Mouse (Mus musculus) limb, embryonic 14.5 days (tissue): ENCODE data around the gene Rspo1. TPM values are rescaled to one million over a fixed set of nuclear protein-coding genes. Genes with fewer than 3 reads are reported as not detected.

Experiments
- ATAC-seq: fragments of 200-750 bp; cut with Nextera tagmentation; 2 replicates; pipeline ENCODE4 v1.8.0; 2017; ENCODE audit warnings: low read depth, moderate number of reproducible peaks, moderate TSS enrichment; ENCODE audit not compliant: low FRiP score
- DNase-seq: peaks from one replicate; pipeline ENCODE4 v3.0.0-alpha.2; 2015; ENCODE audit warnings: low spot score
- H3K27ac ChIP-seq: fragments of 300-500 bp; sonication (generic); replicated peaks from 2 replicates; pipeline ENCODE4 v1.5.1; 2014; ENCODE audit warnings: low read depth, mild to moderate bottlenecking, low read length, moderate library complexity, mixed read lengths
- H3K27me3 ChIP-seq: fragments of 300-500 bp; sonication (generic); 2 replicates; pipeline ENCODE4 v1.6.1; 2014; ENCODE audit warnings: low read length, mixed read lengths; ENCODE audit not compliant: control insufficient read depth, insufficient read depth
- H3K36me3 ChIP-seq: fragments of 300-500 bp; sonication (generic); 2 replicates; pipeline ENCODE4 v1.6.1; 2014; ENCODE audit warnings: mild to moderate bottlenecking, low read length, moderate library complexity, mixed read lengths; ENCODE audit not compliant: control insufficient read depth, insufficient read depth
- H3K4me1 ChIP-seq: fragments of 300-500 bp; sonication (generic); 2 replicates; pipeline ENCODE4 v1.6.1; 2014; ENCODE audit warnings: antibody characterized with exemption, low read length, mixed read lengths; ENCODE audit not compliant: control insufficient read depth, insufficient read depth
- H3K4me2 ChIP-seq: fragments of 300-500 bp; sonication (generic); replicated peaks from 2 replicates; pipeline ENCODE4 v1.6.1; 2014; ENCODE audit warnings: low read depth, mild to moderate bottlenecking, low read length, moderate library complexity; ENCODE audit not compliant: severe bottlenecking
- H3K4me3 ChIP-seq: fragments of 300-500 bp; sonication (generic); replicated peaks from 2 replicates; pipeline ENCODE4 v1.5.1; 2014; ENCODE audit warnings: low read length
- H3K9ac ChIP-seq: fragments of 300-500 bp; sonication (generic); 2 replicates; pipeline ENCODE4 v1.6.1; 2014; ENCODE audit warnings: mild to moderate bottlenecking, low read depth, low read length, moderate library complexity; ENCODE audit not compliant: severe bottlenecking
- H3K9me3 ChIP-seq: fragments of 300-500 bp; sonication (generic); 2 replicates; pipeline ENCODE4 v1.6.1; 2016; ENCODE audit warnings: low read length; ENCODE audit not compliant: control insufficient read depth
- POLR2A ChIP-seq: fragments of 200-500 bp; IDR thresholded peaks from 2 replicates; pipeline ENCODE4 v1.8.0; 2012; ENCODE audit warnings: inconsistent platforms, mild to moderate bottlenecking, moderate library complexity, borderline replicate concordance; ENCODE audit not compliant: insufficient read depth, insufficient read length; ENCODE audit errors: extremely low read depth
- WGBS: fragments of 180-500 bp; shearing (Covaris S2); extraction: QIAGEN DNeasy Blood & Tissue Kit; methylation state at CpG from one replicate; pipeline ENCODE4 v1.1.7; 2014; 5-methylcytosine and 5-hydroxymethylcytosine counted together
- polyA plus RNA-seq, 2 experiments: library from polyadenylated mRNA; depleted of rRNA in 1 of 2; stranded (reverse) in 1 of 2; unstranded in 1 of 2; fragments of >200 nt; fragmentation: Nextera tagmentation in 1 of 2; extraction: Ambion mirVana in 1 of 2; gene quantifications; 2 replicates each; pipeline versions ENCODE4 v1.2.1 to v1.2.3; 2012 to 2014

Gene Rspo1
- polyA plus RNA-seq, 2 experiments, result 5.5 to 8.8 TPM

DNA sequence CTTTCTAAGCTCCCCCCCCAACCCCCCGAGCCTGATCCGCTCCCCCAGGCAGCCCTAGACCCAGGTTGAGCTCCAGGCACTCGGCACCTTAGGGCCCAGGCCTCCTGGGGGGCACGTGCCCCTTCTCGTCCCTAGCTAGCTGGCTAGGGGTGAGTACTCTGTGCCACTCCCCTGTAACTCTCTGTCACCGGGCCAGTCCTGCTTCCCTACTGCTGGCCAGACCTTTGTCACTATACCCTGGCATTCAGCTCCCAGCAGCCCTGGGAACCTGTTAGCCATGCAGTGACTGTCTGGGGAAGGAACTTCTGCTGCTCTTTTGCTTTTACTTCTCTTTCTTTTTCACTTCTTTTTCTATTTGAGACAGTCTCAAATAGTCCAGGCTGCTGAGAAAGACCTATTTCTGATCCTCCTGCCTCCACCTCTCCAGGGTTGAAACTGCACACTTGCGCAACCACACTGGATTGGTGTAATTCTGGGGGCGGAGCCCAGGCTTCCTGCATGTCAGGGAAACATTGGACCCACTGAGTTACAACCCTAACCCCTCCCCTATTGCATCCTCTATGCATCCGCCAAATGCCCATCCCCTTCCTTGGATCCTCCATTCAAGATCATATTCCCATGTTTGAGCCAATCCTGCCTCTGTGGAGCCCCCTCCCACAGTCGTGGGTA, 11.4 kb downstream of the Rspo1 start:
- DNase-seq (no peak), ATAC-seq (no peak)
- Histone ChIP-seq H3K36me3 (no peaks in the 10 kb centered on the region), H3K27me3 (0 out of 2 replicates have a peak, but pooled peaks cover 15% of the 10 kb centered on the region), H3K27ac (no peak overlapping the region), H3K4me2 (no peak overlapping the region), H3K4me3 (no peak overlapping the region), H3K9me3 (no peaks in the 10 kb centered on the region), H3K9ac (no peak overlapping the region), H3K4me1 (no peaks in the 10 kb centered on the region)
- WGBS, result 74% methylated on average over 9 of the region's 10 CpGs
- TF ChIP-seq POLR2A, result no peak

DNA sequence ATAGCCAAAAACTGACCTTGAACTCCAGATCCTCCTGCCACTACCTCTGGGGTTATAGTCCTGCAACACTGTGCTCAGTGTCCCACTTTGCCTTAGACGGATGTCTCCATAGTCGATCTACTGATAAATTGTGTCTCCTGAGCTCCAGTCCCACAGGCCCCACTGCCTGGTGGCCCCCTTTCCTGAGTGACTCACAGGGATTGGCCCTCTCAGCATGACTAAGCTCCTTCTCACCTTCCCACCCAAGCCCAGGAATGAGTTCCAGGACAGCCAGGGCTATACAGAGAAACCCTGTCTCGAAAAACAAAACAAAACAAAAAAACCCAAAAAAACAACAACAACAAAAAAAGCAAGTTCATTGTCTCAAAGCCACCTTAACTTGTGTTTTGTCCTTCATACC, 13.3 kb downstream of the Rspo1 start:
- H3K27me3 ChIP-seq, result peaks cover 4% of the 10 kb centered on the region; the same call in 1 of the 2 replicates
- H3K9ac ChIP-seq, result no peak overlapping the region
- no peaks in the 10 kb centered on the region for H3K36me3 ChIP-seq
- 90% methylated on average over 3 of the region's 3 CpGs for WGBS
- H3K4me3 ChIP-seq, result no peak overlapping the region
- no peak for ATAC-seq
- H3K27ac ChIP-seq, result no peak overlapping the region
- H3K4me2 ChIP-seq, result no peak overlapping the region
- H3K4me1 ChIP-seq, result no peaks in the 10 kb centered on the region
- no peak for TF ChIP-seq POLR2A
- H3K9me3 ChIP-seq, result no peaks in the 10 kb centered on the region
- DNase-seq, result no peak

DNA sequence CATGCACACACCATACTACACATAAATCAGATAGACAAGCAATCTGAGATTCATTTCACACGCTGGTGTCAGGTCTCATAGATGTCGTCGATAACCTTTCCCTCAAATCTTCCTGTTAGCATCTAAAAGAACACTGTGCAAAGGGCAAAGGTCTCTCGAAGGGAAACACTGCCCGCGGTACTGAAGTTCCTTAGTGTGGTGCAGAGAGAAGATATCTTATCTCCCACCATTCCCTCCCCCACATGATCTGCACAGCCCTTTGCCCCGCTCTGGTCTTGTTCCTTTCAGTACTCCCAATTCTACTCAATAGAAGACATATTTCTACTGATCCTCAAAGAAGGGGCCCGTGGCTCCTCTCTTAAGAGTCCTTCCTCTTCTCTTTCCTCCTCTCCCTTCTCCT, 16.7 kb downstream of the Rspo1 start:
- no peaks in the 10 kb centered on the region for H3K4me1 ChIP-seq
- ATAC-seq, result no peak
- H3K9ac ChIP-seq, result no peak overlapping the region
- 74% methylated on average over 8 of the region's 8 CpGs for WGBS
- H3K4me2 ChIP-seq, result no peak overlapping the region
- DNase-seq, result no peak
- H3K27me3 ChIP-seq, result peaks cover 28% of the 10 kb centered on the region
- no peaks in the 10 kb centered on the region for H3K9me3 ChIP-seq
- H3K4me3 ChIP-seq, result no peak overlapping the region
- no peak for TF ChIP-seq POLR2A
- H3K36me3 ChIP-seq, result no peaks in the 10 kb centered on the region
- H3K27ac ChIP-seq, result no peak overlapping the region

DNA sequence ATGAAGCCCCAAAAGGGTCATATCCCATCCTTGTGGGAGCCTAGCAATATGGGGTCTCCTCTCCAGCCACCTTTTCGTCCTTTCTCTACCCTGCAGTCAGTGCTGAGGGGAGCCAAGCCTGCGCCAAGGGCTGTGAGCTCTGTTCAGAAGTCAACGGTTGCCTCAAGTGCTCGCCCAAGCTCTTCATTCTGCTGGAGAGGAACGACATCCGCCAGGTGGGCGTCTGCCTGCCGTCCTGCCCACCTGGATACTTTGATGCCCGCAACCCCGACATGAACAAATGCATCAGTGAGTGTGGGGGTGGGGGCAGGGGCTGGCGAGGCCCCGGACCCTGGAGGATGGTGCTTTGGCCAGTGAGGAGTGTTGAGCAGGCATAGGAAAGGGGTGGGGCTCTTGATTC, 18.7 kb downstream of the Rspo1 start:
- Histone ChIP-seq H3K36me3 (no peaks in the 10 kb centered on the region), H3K4me1 (no peaks in the 10 kb centered on the region), H3K27ac (no peak overlapping the region), H3K4me3 (no peak overlapping the region), H3K27me3 (peaks cover 33% of the 10 kb centered on the region), H3K9me3 (no peaks in the 10 kb centered on the region), H3K9ac (no peak overlapping the region), H3K4me2 (no peak overlapping the region)
- no peak for DNase-seq
- ATAC-seq, result no peak
- TF ChIP-seq POLR2A, result no peak
- whole genome bisulfite sequencing, result 49% methylated on average over 12 of the region's 12 CpGs

DNA sequence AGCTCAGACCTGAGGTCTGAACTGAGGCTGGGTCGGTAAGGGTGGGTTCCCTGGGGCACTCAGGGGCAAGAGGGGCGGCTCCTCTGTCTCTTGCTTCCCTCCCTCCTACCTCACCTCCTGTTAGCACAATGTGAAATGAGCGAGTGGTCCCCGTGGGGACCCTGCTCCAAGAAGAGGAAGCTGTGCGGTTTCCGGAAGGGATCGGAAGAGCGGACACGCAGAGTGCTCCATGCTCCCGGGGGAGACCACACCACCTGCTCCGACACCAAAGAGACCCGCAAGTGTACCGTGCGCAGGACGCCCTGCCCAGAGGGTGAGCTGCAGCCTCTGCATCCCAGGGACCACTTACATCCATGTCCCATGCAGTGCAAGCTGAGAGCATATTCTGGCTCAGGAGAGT, 21.2 kb downstream of the Rspo1 start:
- no peak overlapping the region for H3K27ac ChIP-seq
- no peaks in the 10 kb centered on the region for H3K36me3 ChIP-seq
- DNase-seq (no peak), ATAC-seq (no peak)
- no peaks in the 10 kb centered on the region for H3K4me1 ChIP-seq
- 43% methylated on average over 15 of the region's 15 CpGs for WGBS
- no peak for TF ChIP-seq POLR2A
- H3K4me2 ChIP-seq, result no peak overlapping the region
- H3K4me3 ChIP-seq, result no peak overlapping the region
- H3K9me3 ChIP-seq, result no peaks in the 10 kb centered on the region
- no peak overlapping the region for H3K9ac ChIP-seq
- peaks cover 33% of the 10 kb centered on the region for H3K27me3 ChIP-seq

DNA sequence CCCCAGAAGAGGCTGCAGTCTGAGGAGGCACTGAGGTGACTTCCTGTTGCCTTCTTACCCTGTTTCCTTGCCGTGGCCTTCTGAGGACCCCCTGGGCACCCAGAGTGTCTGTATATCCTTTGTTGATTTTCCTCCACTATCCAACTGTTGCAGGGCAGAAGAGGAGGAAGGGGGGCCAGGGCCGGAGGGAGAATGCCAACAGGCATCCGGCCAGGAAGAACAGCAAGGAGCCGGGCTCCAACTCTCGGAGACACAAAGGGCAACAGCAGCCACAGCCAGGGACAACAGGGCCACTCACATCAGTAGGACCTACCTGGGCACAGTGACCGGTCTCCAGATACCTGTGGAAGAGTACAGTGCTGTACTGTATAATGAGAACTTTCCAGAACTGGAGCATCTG, 22.0 kb downstream of the Rspo1 start:
- DNase-seq (no peak), ATAC-seq (no peak)
- Histone ChIP-seq H3K36me3 (no peaks in the 10 kb centered on the region), H3K27ac (no peak overlapping the region), H3K4me1 (no peaks in the 10 kb centered on the region), H3K4me2 (no peak overlapping the region), H3K27me3 (peaks cover 33% of the 10 kb centered on the region), H3K9ac (no peak overlapping the region), H3K9me3 (no peaks in the 10 kb centered on the region), H3K4me3 (no peak overlapping the region)
- WGBS, result 77% methylated on average over 6 of the region's 6 CpGs
- TF ChIP-seq POLR2A, result no peak
